Mouse (Mus musculus) heart, postnatal 4 days (tissue): ENCODE measurements around the gene Entpd3. TPM values are rescaled to one million over a fixed set of nuclear protein-coding genes. Genes with fewer than 3 reads are reported as not detected.
"Not testable (repeated sequence)": the region's sequence is repeated elsewhere in the genome, so short reads cannot be mapped to it uniquely, and the experiment has no call there.

Source experiments
- DNase-seq: peaks from one replicate; pipeline ENCODE4 v3.0.0; 2021
- total RNA-seq, 2 experiments: library from RNA; stranded (reverse); gene quantifications; 2 replicates each; pipeline ENCODE4 v1.2.3; 2021

Gene Entpd3
- total RNA-seq, result under 1 TPM; 0.07 to 0.09 TPM

DNA sequence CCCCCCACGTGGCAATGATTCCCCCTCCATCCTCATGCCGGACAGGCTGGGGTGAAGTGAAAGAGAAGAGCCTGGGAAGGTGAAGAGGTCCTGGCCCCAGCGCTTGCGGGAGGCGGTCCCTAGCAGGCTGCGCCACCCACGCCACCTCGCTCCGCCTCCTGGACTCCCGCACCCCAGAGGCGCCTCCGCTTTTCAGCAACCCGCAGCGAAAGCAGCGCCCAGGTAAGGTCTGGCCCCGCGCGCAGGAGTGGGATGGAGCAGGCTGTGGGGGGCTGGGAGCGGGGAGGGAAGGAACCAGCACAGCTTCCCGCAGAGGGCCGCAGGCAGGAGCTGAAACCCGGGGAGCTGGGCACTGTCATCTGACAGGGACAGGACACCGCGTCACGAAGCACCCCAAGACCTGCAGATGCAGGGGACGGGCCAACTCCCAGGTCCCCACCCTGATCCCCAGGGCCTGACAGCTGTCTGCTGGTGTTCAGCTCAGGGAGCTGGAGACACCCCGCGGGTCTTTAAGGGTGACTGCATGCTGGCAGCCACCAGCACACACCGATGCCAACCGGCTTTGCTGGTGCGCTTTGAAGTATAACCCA lies at the start of gene Entpd3:
Gene Entpd3, plus strand, starts transcription at position 157 of the 590 bp plus-strand sequence.
- peak; percentile 8 for DNase-seq

DNA sequence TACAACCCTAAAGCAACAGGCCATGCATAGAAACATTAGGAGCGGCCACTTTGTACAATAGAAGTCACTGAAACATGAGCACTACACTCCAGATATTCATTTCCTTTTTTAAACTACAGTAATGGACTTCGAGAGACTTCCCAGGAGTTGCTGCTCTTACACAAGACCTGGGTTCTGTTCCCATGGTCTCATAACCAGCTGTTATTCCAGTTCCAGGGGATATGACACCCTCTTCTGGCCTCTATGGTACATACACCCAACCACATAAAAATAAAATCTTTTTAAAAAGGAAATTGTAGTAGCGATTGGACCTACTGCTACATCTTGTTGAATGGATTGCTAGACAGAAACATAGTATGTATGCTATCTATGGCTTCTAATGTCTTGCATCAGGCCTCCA lies 48.1 kb upstream of the Entpd3 start:
- no peak for DNase-seq

DNA sequence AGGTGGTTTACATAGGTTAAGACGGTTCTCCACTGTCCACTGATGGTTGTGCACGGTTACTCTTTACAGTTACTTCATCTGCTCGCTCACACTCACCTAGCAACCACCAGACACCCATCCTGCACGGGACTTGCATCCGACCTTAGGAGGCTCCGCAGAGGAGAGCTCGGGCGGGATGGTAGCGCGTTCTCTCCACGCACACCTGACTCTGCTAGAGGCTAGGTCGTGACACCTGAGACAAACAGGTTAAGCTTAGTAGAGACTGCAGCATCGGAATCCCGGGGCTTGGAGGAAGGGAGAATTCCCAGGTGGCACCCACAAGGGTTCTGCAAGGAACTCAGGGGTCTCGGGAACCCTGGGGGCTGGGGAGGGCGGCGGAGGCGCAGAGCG lies 47.6 kb upstream of the Entpd3 start, which contains the start of gene Eif1b:
Gene Eif1b, plus strand, starts transcription at position 223 of the 390 bp plus-strand sequence.
- no peak for DNase-seq

DNA sequence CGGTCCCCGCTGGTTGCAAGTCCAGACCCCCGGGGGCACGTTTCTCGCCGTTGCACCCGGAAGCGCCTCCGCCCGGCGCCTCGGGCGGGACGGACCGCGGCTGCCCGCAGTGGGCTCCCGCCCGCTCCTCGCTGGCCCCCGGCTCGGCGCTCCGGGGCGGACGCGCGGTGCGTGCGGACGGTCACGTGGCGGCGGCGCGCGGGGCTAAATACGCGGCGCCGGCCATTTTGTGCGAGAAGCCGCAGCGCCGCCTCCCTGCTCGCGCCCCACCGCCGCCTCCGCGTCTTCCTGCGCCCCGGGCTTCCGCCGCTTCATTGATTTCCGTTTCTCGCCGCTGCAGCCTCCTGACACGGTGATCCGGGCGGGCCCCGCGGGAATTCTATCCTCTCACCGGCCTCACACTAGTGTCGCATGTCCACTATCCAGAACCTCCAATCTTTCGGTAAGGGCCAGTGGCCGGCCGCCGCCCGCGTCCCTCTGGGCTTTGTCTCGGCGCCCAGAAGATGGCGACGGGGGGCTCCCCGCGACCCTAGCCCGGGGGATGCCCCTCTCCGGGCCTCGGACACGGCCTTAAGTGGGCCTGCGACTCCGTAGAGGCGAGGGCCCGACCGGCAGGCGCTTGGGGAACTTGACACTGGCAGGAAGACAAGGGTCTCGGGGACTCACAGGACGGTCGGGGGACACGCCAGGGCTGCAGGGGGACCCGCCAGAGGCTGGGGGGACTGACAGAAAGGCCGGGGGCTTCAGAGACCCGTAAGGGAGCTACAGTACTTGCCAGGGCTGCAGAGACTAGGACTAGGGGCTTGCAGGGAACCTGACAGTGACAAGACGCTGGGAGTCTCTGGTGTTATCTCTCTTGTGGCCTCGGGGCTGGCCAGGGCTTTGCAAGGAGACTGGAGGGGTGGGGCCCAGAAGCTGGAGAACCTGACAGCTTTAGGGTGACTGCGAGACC lies 46.9 kb upstream of the Entpd3 start:
- peak; percentile 82 for DNase-seq

DNA sequence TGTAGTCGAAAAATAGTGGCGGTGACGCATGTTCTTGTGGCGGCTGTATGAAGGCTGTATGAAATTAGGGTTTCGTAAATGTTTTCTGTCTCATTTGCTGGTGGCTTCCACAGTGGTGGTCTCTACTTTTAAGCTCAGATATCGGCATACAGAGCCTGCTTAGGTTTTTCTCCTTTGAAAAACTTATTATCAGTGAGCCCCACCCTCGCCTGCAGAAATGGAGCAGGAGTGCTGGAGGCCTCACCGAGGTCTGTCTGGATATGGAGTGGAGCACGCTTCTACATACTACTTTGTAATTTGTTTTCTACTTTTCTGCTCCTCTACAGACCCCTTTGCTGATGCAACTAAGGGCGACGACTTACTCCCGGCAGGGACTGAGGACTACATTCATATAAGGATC lies 45.8 kb upstream of the Entpd3 start:
- DNase-seq, result no peak

DNA sequence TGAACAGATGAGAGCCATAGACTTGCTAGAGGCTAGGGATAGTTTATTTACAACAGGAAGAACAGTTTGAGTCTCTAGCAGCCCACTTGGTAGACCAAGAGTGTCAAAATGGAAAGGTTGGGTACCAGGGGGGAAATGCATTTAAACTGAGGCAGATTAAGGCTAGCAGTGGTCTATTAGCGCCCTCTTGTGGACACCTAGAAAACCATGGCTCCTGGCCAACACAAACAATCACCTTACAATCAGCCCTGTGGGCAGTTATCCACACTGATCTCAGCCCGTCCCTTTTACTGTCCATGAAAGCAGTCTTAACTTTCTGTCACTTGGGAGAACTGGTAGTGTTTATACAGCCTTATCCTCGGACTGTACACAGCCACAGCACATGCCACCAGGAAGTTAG lies 42.9 kb upstream of the Entpd3 start:
- DNase-seq, result peak; percentile 77

DNA sequence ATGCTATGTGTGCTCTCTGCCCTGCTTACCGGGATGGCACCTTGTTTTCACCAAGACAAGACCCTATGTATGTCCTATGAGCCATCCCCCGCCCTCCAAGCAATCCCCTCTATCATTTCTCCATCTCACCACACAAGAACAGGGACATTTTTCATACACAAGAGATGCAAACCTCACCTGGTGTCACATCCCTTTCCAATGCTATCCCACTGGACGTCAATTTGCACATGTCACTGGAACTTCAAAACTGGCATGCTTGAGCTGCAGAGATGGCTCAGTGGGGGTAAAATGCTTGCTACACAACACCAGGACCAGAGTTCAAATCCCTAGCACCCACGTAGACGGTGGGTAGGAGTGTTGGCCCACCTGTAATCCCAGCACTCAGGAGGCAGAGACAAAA lies 41.6 kb upstream of the Entpd3 start:
- no peak for DNase-seq

DNA sequence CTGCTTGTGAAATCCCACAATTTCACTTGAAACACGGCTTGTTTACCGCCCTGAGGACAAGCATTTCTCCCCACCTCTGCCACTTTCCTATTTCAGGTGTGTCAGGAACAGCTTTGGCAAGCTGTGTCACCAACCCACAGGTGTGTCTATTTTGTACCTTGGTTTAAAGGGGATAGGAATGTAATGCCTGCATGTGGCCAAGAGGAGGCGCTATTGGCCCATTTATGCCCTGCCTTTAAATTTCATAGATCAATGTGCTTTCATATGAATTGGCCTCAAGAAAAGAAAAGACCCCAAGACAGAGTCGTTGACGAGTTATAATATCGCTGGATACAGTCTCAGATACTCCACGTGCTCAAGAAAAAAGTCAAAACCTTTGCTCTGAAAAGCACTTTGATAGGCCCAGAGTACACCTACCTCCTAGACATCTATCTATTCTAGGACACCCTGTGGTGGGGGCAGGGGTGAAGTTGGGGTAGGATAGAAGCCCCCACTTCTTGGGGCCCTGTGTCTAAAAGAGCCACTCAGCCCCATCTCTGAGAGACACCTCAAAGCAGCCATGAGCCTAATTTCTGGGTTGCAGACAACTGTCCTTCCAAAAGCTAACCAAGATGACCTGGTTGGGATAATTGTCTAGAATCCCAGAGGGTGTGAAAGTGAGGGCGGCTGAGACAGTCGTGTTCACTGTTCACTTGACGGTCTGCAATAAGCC lies 38.3 kb upstream of the Entpd3 start:
- no peak for DNase-seq

DNA sequence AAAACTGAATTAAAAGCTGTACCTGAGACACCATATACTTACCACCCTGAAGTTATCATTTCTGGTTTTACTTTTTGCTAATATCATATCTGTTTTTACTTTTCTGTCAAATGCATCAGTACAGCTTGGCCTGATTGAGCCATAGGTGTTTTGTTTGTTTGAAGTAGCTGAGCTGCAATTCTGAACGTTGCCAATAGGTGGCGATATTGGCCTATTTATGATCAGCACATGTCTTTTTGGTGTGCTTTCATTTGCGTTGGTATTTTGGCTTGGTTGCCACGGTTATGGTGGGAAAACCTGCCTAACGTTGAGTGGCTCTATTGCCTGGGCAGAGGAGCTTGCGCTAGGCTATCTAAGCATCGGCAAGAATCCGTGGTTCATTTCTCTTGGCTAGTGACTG lies 37.6 kb upstream of the Entpd3 start:
- DNase-seq, result peak; percentile 82

DNA sequence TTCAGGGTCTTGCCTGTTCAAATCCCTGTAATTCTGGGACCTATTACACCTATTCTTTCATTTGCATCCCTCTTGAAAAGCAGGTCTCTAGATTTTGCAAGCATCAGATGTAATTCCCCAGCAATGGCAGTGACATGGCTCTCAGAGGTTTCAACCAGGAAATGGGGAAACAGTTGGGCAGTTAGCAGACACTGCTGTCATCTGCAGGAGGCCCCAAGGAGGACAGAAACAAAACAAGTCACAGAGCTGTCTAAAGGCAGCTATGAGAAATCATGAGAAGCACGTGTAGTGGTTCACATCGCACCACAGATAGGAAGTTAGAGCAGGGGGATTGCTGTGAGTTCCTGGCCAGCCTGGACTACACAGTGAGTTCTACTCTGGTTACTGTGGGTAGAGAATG lies 35.2 kb upstream of the Entpd3 start:
- DNase-seq, result no peak

DNA sequence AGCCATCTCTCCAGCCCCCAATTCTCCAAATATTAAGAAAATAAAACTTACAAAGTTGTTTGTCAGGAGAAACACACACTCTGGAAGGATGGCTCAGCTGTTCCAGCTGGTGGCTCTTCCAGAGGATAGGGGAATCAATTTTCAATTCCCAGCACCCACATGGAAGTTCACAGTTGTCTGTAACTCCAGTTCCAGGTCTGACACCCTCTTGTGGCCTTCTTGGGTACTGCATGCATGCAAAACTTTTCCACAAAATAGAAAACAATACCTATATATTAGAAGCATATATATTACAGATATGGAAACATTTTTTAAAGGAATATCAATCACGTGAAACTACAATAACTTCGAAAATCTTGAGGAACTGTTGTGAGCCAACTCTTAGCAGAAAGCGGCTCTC lies 27.8 kb upstream of the Entpd3 start:
- peak; percentile 41 for DNase-seq

DNA sequence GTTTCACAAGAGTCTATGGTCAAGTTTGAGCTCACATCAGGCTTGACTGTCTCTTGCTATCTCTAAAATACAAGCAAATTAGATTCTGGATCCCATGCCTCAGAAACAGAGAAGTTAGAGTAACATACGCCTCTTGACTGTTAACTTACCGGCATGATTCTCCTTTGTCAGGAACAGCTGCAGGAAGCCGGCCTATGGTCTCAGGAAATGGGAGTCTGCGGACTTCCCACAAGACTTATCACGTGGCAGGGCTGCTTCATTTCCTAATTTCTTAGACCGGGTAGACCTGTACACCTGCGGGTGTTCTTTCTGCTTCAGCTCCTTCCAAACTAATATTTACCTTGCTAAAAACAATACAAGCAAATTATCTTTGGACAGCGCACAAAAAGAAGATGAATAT lies 22.9 kb upstream of the Entpd3 start:
- no peak for DNase-seq

DNA sequence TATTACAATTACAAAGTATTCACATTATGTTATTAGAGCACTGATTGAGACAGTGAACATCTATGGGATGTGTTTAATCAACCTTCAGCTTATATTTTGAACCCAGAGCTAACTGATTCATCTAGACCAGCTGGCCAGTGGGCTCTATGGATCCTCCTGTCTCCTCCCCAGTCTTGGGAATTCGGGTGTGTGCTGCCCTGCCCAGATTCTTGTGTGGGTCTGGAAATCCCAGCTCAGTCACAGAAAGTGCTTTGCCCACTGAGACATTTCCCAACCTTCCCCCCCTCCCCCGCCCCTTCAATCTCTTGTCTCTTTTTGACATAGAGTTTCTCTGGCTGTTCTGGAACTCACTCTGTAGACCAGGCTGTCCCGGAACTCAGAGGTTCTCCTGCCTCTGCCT lies 20.7 kb upstream of the Entpd3 start:
- no peak for DNase-seq

DNA sequence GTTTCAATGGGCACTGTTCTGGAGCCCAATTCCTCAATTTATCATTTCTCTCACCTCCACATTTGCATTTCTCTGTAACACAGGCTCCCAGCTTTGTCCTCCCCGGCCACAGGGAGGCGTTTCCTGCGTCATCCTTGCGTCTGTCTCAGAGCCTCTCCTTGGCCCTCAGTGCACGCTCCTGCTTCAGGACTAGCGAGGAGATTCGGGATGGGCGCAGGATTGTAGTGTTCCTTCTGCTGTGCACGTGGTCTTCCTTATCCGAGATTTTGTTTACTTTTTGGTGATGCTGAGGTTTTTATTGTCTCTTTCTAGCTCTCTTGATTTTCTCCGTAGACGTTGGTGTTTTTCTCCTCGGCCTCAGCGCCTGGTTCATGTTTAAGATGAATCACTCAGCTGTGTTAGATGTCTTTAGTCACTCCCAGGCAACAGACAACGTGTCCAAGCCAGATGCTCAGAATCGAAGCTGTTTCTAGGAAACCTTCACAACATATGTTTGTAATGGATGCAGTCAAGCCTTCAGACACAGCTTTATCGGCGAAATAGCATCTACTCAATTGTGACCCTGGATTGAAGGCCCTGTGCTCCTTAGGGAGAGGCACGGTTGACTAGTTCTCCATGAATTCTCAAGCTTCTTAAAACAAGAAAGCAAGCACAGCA lies 20.0 kb upstream of the Entpd3 start:
- no peak for DNase-seq

DNA sequence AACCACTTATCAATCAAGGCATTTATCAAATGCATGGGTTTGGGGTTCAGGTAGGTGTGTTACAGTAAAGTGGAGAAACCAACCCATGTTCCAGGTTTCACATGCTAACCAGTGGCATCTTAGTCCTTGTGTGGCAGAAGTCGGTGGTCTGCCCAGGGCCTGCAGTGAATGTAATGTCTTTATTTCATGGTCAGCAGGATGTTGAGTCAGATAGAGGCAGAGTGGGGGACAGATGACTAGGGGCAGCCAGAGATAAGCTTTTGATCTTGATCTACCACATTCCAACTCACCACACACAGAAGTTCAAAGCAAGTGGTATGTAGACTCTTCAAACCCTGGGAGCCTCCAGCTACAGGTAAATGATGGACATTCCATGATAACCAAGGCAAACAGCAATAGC lies 18.5 kb upstream of the Entpd3 start:
- DNase-seq, result no peak

DNA sequence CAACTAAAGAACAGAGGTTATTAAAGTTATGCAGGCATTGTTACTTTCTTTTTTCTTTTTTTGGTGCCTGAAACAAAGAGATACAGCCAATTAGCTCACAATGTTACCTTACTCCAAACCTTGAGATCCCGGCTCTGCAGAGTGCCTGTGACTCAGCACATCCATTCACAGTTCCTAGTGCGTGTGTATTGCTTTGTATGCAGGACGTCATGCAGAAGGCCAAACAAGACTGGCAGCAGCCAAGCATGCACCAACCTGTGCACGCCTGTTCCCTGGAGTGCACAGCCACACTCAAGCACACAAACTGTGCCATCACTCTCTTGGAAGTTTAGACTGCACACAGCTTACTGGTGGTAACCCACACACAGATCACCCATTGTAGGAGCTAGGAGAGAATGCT lies 12.3 kb upstream of the Entpd3 start:
- no peak for DNase-seq

DNA sequence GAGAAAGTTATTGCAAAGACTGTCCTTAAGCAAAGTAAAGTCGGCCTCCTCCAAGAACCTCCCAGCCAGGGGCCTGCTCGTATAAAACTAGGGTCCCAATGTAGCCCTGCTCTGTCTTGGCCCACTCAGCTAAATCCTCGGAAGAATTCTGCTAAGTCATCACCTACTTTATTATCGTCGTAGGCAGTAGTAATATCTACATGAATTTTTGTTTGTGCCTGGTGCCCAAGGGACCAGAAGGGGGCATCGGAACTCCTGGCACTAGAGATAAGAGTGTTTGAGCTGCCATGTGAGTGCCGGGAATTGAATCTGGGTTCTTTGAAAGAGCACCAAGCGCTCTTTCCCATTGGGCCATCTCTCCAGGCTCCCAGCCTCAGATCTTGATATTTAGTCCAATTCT lies 11.7 kb upstream of the Entpd3 start:
- DNase-seq, result no peak

DNA sequence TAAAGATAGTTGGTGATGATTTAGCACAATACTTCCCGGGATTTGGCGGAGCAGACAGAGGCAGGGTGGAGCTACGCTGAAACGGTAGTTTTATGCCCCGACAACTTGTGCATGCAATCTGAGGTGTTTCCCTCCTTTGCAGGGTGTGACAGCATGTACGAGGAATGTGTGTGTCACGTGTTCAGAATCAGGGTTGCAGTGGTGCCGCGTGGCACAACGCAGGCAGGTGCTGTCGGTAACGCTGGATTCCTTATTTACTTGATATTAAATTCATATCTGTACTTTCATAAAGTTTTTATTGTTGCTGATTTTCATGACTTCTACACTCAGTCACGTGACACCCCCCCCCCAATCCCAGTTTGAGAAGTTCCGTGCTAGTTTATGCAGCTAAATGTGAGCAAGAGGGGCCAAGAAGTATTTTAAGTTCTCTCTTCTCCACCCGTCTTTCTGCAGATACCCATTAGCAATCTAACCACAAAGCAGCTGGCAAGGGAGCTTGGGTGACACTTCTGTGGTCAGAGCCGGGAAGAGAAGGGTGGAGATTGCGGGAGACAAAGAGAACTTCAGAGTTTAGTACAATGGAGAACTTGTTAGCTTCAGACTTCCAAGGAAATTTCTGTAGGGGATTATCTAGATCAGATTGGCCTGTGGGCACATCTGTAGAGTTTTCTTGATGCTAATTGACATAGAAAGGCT lies 10.7 kb upstream of the Entpd3 start:
- no peak for DNase-seq

DNA sequence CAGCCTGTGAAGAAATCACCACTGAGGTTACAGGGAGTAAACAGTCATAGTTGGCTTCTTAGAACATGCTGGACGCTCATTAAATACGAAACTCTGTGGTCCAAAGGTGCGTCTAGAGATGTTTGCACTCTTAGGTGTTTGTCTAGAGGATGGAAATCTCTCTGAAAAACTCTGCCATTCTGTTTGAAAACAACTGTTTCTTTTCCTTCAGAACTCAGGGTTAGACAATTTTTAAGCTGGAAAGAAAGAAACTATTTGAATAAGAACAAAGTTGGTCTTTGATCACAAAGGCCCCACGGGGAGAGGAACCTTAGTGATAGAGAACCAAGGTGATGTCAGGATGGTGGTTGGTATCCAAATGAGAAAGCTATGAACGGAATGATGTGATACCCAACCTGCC lies 9.1 kb upstream of the Entpd3 start:
- no peak for DNase-seq

DNA sequence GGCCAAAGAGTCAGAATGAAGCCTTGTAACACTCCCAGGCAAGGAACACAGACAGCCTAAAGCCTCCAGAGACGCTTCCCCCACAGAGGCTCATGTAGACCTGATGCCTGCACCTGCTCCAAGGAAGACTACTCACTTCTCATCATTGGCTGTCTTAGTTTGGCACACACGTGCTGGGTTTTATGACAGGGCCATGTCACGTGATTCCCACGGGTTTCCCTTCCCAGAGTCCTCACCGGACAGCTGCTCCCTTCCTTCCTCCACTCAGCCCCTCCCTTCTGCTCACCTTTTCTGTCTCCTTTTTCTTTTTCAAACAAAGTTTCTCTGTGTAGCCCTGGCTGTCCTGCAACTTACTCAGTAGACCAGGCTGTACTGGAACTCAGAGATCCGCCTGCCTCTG lies 7.6 kb upstream of the Entpd3 start:
- DNase-seq, result no peak

DNA sequence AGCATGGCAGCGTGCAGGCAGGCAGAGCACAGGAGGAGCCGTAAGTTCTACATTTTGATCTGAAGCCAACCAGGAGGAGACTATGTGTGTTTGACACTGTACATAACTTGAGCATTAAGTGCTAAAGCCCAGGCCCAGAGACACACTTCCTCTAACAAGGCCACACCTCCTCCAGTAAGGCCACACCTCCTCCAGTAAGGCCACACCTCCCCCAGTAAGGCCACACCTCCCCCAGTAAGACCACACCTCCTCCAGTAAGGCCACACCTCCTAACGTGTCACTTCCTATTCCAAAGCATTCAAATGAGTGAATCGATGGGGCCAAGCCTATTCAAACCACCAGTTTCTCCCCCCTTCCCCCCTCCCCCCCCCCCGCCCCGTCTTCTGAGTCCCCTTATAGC lies 6.9 kb upstream of the Entpd3 start:
- no peak for DNase-seq

DNA sequence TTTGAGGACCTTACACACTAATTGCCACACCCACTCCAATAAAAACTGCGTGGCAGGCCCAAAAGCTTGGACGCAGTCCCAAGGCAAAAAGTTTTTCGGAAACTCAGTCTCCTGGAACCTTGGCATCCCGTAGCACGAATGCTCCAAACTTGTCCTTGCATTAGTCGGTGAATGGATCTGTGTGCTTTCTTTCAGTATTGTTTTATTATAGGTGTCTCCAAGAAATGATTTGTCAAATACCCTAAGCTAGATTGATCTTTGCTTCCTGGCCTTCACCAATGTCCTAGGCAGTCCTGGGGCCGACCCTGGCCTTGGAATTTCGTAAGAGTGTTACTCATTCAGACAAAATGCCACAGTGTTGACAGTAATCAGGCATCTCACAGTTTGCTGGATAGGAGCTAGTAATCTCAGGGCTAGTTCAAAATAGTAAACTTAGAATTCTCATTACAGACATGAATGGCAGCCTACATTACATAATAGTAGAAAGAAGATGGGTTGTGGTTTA lies 6.1 kb upstream of the Entpd3 start:
- DNase-seq, result not testable (repeated sequence)
